Mouse (Mus musculus) neural tube, embryonic 11.5 days (tissue): ENCODE measurements around the gene Josd1. TPM values are rescaled to one million over a fixed set of nuclear protein-coding genes. Genes with fewer than 3 reads are reported as not detected.

ENCODE experiments used
- ATAC-seq: fragments of 200-750 bp; cut with Nextera tagmentation; 2 replicates; pipeline ENCODE4 v1.8.0; 2017; ENCODE audit warnings: moderate number of reproducible peaks, mild to moderate bottlenecking, moderate TSS enrichment, moderate library complexity; ENCODE audit not compliant: insufficient read depth, low FRiP score, low TSS enrichment
- DNase-seq: peaks from one replicate; pipeline ENCODE4 v3.0.0-alpha.2; 2015; ENCODE audit warnings: low spot score
- H3K27ac ChIP-seq: fragments of 300-500 bp; sonication (generic); 2 replicates; pipeline ENCODE4 v1.5.1; 2014; ENCODE audit warnings: low read depth, mild to moderate bottlenecking, low read length
- H3K27me3 ChIP-seq: fragments of 300-500 bp; sonication (generic); 2 replicates; pipeline ENCODE4 v1.6.1; 2014; ENCODE audit warnings: mild to moderate bottlenecking, low read length, mixed read lengths; ENCODE audit not compliant: control insufficient read depth, insufficient read depth
- H3K36me3 ChIP-seq: fragments of 300-500 bp; sonication (generic); 2 replicates; pipeline ENCODE4 v1.6.1; 2014; ENCODE audit warnings: mild to moderate bottlenecking, low read length, moderate library complexity, mixed read lengths; ENCODE audit not compliant: control insufficient read depth, insufficient read depth
- H3K4me1 ChIP-seq: fragments of 300-500 bp; sonication (generic); 2 replicates; pipeline ENCODE4 v1.6.1; 2014; ENCODE audit warnings: low read length, mixed read lengths; ENCODE audit not compliant: control insufficient read depth, insufficient read depth
- H3K4me2 ChIP-seq: fragments of 300-500 bp; sonication (generic); 2 replicates; pipeline ENCODE4 v1.6.1; 2014; ENCODE audit warnings: low read depth, mild to moderate bottlenecking, moderate library complexity
- H3K4me3 ChIP-seq: fragments of 300-500 bp; sonication (generic); 2 replicates; pipeline ENCODE4 v1.5.1; 2014; ENCODE audit warnings: low read depth, low read length
- H3K9ac ChIP-seq: fragments of 300-500 bp; sonication (generic); 2 replicates; pipeline ENCODE4 v1.6.1; 2014; ENCODE audit warnings: mild to moderate bottlenecking, low read length
- H3K9me3 ChIP-seq: fragments of 300-500 bp; sonication (generic); 2 replicates; pipeline ENCODE4 v1.6.1; 2016; ENCODE audit warnings: low read length; ENCODE audit not compliant: control insufficient read depth
- WGBS: fragments of 180-500 bp; shearing (Covaris S2); extraction: QIAGEN DNeasy Blood & Tissue Kit; methylation state at CpG from one replicate; pipeline ENCODE4 v1.1.7; 2014; 5-methylcytosine and 5-hydroxymethylcytosine counted together
- polyA plus RNA-seq: library from polyadenylated mRNA; unstranded; fragments of >200 nt; fragmentation: Nextera tagmentation; extraction: Ambion mirVana; gene quantifications from 2 replicates; pipeline ENCODE4 v1.2.1, GENCODE M21; 2014

The Josd1 gene
- polyA plus RNA-seq, 1 experiment from 2014 or later, result 16.4 TPM

DNA sequence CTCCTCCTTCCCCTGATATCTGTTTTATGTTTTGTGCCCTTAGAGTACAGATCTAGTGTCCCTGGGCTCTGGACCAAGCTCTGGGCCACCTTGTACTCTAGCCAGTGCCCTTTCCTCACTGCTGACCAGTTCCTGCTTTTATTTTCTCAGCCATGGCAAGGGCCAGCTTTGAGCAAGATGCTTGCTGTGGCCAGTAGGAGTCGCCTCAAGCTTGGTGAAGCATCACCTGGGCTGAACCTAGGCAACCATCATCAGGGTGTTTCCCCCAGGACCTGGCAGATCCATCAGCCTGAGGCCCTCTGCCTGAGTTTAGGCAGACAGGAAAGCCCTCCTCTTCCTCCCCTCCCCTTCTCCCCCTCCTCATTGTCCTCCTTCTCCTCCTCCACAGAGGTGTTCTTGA, 35.7 kb upstream of the Josd1 start:
- Histone ChIP-seq H3K9me3 (no peaks in the 10 kb centered on the region), H3K36me3 (peaks cover 18% of the 10 kb centered on the region), H3K27ac (no peak overlapping the region), H3K27me3 (no peaks in the 10 kb centered on the region), H3K4me3 (no peak overlapping the region), H3K4me1 (no peaks in the 10 kb centered on the region), H3K4me2 (no peak overlapping the region), H3K9ac (no peak overlapping the region)
- ATAC-seq (no peak), DNase-seq (peak; percentile 34)
- 35% methylated on average over 1 of the region's 1 CpGs for WGBS

DNA sequence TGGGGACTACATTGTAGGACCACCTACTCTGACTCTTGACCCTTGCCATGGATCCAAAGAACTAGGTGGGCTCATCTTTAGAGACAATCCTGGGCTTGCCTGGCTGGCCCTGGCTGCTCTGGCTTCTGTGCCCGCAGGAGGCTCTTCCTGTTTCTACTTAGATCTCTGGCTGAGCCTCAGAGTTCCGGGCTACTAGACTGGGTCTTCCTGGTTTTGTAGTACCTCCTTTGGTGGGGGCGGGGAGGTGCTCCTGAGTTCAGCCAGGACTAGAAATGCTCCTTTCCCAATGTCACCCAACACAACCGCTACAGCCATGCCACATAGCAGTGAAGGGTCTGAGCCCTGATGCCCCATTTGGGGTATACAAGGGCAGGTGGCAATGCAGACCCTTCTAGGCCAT, 33.1 kb upstream of the Josd1 start:
- no peak overlapping the region for H3K4me2 ChIP-seq
- DNase-seq, result no peak
- WGBS, result 84% methylated on average over 4 of the region's 4 CpGs
- peaks cover 17% of the 10 kb centered on the region for H3K36me3 ChIP-seq
- H3K4me1 ChIP-seq, result no peaks in the 10 kb centered on the region
- H3K9ac ChIP-seq, result no peak overlapping the region
- no peaks in the 10 kb centered on the region for H3K9me3 ChIP-seq
- no peaks in the 10 kb centered on the region for H3K27me3 ChIP-seq
- H3K4me3 ChIP-seq, result no peak overlapping the region
- no peak for ATAC-seq
- H3K27ac ChIP-seq, result no peak overlapping the region

DNA sequence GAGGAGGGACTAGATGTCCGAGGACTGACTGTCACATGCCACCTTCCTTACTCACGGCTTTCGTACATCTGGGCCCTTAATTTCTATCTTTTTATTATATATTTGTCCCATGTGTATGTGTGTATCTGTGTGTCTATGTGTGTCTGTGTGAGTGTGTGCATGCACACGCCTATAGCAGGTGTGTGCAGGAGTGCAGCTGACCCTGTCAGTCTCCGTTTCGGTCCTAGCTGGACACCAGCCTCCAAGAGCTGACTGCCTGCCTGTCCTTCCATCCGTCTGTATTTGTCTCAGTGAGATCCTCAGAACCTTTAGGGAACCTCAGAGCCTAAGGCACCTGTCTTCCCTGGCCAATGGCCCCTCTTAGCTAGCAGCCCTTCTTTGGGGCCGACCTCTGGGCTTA, 32.5 kb upstream of the Josd1 start:
- H3K4me1 ChIP-seq, result no peaks in the 10 kb centered on the region
- no peaks in the 10 kb centered on the region for H3K27me3 ChIP-seq
- H3K27ac ChIP-seq, result no peak overlapping the region
- H3K4me3 ChIP-seq, result no peak overlapping the region
- H3K9ac ChIP-seq, result no peak overlapping the region
- ATAC-seq (no peak), DNase-seq (no peak)
- H3K4me2 ChIP-seq, result no peak overlapping the region
- peaks cover 15% of the 10 kb centered on the region for H3K36me3 ChIP-seq
- no peaks in the 10 kb centered on the region for H3K9me3 ChIP-seq
- 94% methylated on average over 8 of the region's 8 CpGs for WGBS

DNA sequence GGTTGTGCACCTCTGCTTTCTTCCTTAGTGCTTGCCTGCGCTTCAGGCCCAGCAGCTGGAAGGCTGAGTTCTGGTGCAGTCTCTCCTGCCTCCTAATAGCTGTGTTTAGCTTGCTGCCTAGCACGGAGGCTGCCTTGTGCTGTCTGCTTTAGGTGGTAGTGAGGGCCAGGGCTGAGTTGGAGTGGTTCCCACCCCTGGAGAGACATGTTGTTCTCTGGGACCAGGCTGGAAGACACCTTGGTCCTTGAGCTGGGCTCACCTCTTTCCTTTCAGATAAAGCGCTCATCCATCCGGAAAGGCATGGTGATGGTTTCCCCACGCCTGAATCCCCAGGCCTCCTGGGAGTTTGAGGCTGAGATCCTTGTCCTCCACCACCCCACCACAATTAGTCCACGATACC, 29.0 kb upstream of the Josd1 start:
- Histone ChIP-seq H3K9me3 (no peaks in the 10 kb centered on the region), H3K4me2 (no peak overlapping the region), H3K9ac (no peak overlapping the region), H3K4me1 (no peaks in the 10 kb centered on the region), H3K27ac (no peak overlapping the region), H3K4me3 (no peak overlapping the region), H3K36me3 (peaks cover 26% of the 10 kb centered on the region), H3K27me3 (no peaks in the 10 kb centered on the region)
- no peak for DNase-seq
- 90% methylated on average over 6 of the region's 6 CpGs for WGBS
- ATAC-seq, result no peak

DNA sequence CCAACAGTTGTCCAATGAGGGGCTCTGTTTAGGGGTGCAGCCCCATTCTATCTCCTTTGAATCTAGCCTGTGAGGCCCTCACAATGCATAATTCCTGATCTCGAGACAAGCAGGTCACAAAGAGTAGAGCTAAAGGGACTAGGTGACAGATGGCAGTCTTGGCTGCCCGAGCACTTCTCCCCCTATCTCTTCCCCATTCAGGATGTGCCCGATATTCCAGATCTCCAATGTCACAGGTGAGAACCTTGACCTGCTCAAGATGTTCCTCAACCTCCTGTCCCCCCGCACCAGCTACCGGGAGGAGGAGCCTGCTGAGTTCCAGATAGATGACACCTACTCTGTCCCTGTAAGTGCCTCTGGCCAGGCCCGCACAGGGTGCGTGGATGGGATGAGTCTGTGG, 27.9 kb upstream of the Josd1 start:
- Histone ChIP-seq H3K9me3 (no peaks in the 10 kb centered on the region), H3K4me3 (no peak overlapping the region), H3K9ac (no peak overlapping the region), H3K4me1 (no peaks in the 10 kb centered on the region), H3K36me3 (peaks cover 29% of the 10 kb centered on the region), H3K27me3 (no peaks in the 10 kb centered on the region), H3K4me2 (no peak overlapping the region), H3K27ac (no peak overlapping the region)
- DNase-seq, result no peak
- ATAC-seq, result no peak
- WGBS, result 95% methylated on average over 7 of the region's 7 CpGs

DNA sequence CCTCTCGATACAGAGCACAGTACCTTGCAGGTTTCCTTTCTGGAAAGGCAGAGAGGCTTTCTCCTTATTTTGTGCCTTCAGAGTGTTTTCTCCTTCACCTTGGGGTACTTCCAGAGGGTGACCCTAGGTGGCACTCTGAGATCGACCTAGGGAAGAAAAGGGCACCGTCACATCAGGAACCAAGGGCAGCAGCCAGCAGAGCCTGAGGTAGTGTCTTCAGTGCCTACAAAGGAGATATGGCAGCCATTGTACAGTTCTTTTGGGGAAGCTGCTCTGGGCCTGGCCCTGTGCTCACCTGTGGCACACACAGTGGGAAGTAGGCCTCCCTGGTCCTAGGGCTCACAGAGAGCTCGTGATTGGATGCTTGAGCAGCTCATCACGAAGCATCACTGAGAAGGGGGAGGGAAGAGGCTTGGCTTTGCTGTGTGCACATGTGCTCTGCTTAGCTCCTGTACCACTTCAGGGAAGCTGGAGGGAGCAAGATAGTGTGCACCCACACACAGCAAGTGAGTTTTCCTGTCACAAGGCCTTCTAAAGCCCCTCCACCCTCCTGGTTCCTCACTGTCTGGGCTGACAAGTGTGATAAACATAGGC, 20.6 kb upstream of the Josd1 start:
- no peaks in the 10 kb centered on the region for H3K27me3 ChIP-seq
- no peak for DNase-seq
- WGBS, result 93% methylated on average over 5 of the region's 5 CpGs
- H3K4me1 ChIP-seq, result no peaks in the 10 kb centered on the region
- no peak overlapping the region for H3K9ac ChIP-seq
- no peak overlapping the region for H3K4me2 ChIP-seq
- H3K27ac ChIP-seq, result no peak overlapping the region
- no peak overlapping the region for H3K4me3 ChIP-seq
- no peaks in the 10 kb centered on the region for H3K9me3 ChIP-seq
- no peak for ATAC-seq
- peaks cover 21% of the 10 kb centered on the region for H3K36me3 ChIP-seq

DNA sequence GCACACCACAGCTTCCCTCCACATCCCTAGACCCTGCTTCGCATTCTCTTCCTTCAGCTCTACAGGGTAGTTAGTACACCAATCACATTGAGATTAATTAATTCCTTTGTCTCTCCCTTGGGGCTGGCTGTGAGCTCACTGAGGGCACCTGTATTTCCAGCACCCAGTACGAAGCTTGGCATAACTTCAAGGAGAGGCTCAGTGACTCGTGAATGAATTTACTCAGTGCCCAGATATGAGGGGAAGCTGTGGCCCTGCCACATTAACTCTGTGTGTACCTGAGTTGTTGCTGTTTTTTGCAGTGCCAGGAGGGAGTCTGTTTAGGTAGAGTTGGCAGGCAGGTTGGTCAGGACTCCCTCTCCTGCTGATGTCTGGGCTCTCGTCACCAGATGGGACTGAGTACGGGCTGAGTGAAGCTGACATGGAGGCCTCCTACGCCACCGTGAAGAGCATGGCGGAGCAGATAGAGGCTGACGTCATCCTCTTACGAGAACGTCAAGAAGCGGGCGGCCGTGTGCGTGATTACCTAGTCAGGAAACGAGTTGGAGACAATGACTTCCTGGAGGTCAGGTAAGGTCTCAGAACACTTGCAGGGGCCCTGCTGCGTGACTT, 19.0 kb upstream of the Josd1 start:
- H3K4me1 ChIP-seq, result no peaks in the 10 kb centered on the region
- WGBS, result 91% methylated on average over 17 of the region's 17 CpGs
- H3K27me3 ChIP-seq, result no peaks in the 10 kb centered on the region
- ATAC-seq (no peak), DNase-seq (no peak)
- no peak overlapping the region for H3K27ac ChIP-seq
- H3K9me3 ChIP-seq, result no peaks in the 10 kb centered on the region
- no peak overlapping the region for H3K4me3 ChIP-seq
- H3K4me2 ChIP-seq, result no peak overlapping the region
- H3K36me3 ChIP-seq, result peaks cover 13% of the 10 kb centered on the region; the same call in 1 of the 2 replicates
- H3K9ac ChIP-seq, result no peak overlapping the region

DNA sequence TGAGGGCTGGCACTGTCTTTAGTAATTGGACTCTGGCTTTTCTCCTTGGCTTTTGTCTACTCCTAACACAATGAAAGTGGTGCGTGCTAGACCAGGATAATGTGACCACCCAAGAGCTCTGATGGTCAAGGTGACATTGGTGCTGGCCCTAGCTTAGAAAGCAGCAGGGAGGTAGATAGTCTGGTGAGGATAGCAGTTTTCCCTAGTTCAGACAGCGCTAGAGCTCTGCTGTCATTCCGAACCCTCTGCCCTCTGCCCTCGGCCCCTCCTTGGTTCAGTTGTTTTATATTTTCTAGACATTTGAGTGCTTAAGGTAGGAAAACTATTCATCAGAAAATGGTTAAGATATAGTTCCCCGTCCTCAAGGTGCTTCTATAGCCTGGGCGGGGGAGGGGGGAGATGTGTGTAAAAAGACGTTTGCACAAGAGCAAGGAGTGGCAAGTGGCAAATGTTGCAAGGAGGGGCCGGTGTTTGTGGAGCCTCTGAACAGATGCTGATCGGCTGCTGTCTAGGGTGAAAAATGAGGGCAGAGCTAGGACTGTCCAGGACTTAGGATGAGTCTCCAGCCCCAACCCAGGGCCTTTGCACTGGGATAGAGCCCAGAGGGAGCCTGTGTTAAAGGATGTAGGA, 10.0 kb upstream of the Josd1 start:
- no peak overlapping the region for H3K27ac ChIP-seq

DNA sequence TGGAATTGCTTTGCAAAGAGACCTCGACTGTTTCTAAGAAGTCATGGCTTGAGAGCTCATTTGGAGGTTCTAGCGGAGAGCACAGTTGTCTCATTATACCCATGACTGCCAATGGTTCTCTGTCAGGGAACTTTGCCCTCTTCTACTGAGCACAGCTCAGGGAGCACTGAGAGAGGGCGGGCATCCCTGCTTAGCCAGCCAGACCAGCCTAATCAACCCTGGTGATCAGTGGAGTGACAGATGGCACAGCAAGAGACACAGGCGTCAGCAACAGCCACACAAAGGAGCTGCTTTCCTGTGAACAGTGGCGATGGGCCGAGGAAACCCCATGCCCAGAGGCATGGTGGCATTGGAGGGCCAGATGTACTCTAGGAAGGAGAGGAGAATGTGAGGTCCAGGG, 9.3 kb upstream of the Josd1 start:
- H3K27ac ChIP-seq, result no peak overlapping the region
- WGBS, result 71% methylated on average over 6 of the region's 6 CpGs
- H3K36me3 ChIP-seq, result no peaks in the 10 kb centered on the region

More for the DNA sequence above, 10.0 kb upstream of the Josd1 start:
- Histone ChIP-seq H3K27me3 (no peaks in the 10 kb centered on the region), H3K9ac (no peak overlapping the region), H3K4me2 (no peak overlapping the region), H3K4me1 (no peaks in the 10 kb centered on the region; the same call in none of the 2 replicates), H3K36me3 (no peaks in the 10 kb centered on the region), H3K4me3 (no peak overlapping the region), H3K9me3 (no peaks in the 10 kb centered on the region)
- no peak for ATAC-seq
- 78% methylated on average over 9 of the region's 9 CpGs for WGBS
- DNase-seq, result no peak

More for the DNA sequence above, 9.3 kb upstream of the Josd1 start:
- no peak overlapping the region for H3K4me3 ChIP-seq
- H3K4me2 ChIP-seq, result no peak overlapping the region
- H3K9ac ChIP-seq, result no peak overlapping the region
- no peaks in the 10 kb centered on the region for H3K9me3 ChIP-seq
- no peak for ATAC-seq
- no peaks in the 10 kb centered on the region for H3K27me3 ChIP-seq
- H3K4me1 ChIP-seq, result peaks cover under 1% of the 10 kb centered on the region
- no peak for DNase-seq
